Mouse (Mus musculus): Measurements from ENCODE around the gene Fgd3.

- no peak for TF ChIP-seq POLR2AphosphoS5 (IDR thresholded peaks at IDR 0.05; ENCODE audit: insufficient replicate concordance, low read depth, low read length)
- no peak for TF ChIP-seq CTCF (IDR thresholded peaks at IDR 0.05; ENCODE audit: low read depth, low read length)
These were observed 28.2 kb downstream of the Fgd3 start for GRCm38 (mm10) chr13:49291949-49292348.

Data from G1E (cell line).